Mouse (Mus musculus) ES-E14 (cell line): Measurements from ENCODE around the gene Cnpy3. TPM values are rescaled to one million over a fixed set of nuclear protein-coding genes. Genes with fewer than 3 reads are reported as not detected.
"Not testable (repeated sequence)": the region's sequence is repeated elsewhere in the genome, so short reads cannot be mapped to it uniquely, and the experiment has no call there.

Experiments used
- DNase-seq: peaks from one replicate; pipeline ENCODE4 v3.0.0-alpha.2; 2013; ENCODE audit warnings: low read depth, low spot score
- H3K27ac ChIP-seq: 2 replicates; pipeline ENCODE4 v1.5.1; 2012; ENCODE audit warnings: low read depth, mild to moderate bottlenecking, low read length, moderate library complexity, mixed read lengths; ENCODE audit not compliant: poor library complexity, insufficient read depth, severe bottlenecking
- H3K36me3 ChIP-seq: 2 replicates; pipeline ENCODE4 v1.6.1; 2012; ENCODE audit warnings: mild to moderate bottlenecking, low read length, moderate library complexity, mixed read lengths; ENCODE audit not compliant: control insufficient read depth, poor library complexity, insufficient read depth, severe bottlenecking
- H3K4me1 ChIP-seq, 2 experiments: fragments of 150-350 bp in 1 of 2; sonication (generic) in 1 of 2; 2 replicates each; pipeline ENCODE4 v1.6.1; 2012; ENCODE audit warnings: low read length in 2 of 2, mild to moderate bottlenecking in 1 of 2, mixed read lengths in 1 of 2; ENCODE audit not compliant: control insufficient read depth in 2 of 2, insufficient read depth in 2 of 2, poor library complexity in 1 of 2
- H3K4me3 ChIP-seq, 2 experiments: fragments of 150-350 bp in 1 of 2; sonication (generic) in 1 of 2; 2 replicates each; pipeline ENCODE4 v1.5.1; 2012; ENCODE audit warnings: low read length in 2 of 2, low read depth in 1 of 2, mild to moderate bottlenecking in 1 of 2, mixed read lengths in 1 of 2; ENCODE audit not compliant: insufficient read depth in 1 of 2, poor library complexity in 1 of 2, severe bottlenecking in 1 of 2
- H3K9ac ChIP-seq: 2 replicates; pipeline ENCODE4 v1.6.1; 2012; ENCODE audit warnings: low read depth, mild to moderate bottlenecking, low read length, mixed read lengths; ENCODE audit not compliant: poor library complexity, insufficient read depth, severe bottlenecking
- H3K9me3 ChIP-seq: fragments of 150-350 bp; sonication (generic); 2 replicates; pipeline ENCODE4 v1.6.1; 2012; ENCODE audit warnings: low read depth, mild to moderate bottlenecking, low read length; ENCODE audit not compliant: control insufficient read depth, insufficient read depth
- CHD2 ChIP-seq: IDR thresholded peaks from 2 replicates; pipeline ENCODE4 v1.6.1; 2014; ENCODE audit warnings: mild to moderate bottlenecking, low read depth, low read length, inconsistent platforms
- HCFC1 ChIP-seq: IDR thresholded peaks from 2 replicates; pipeline ENCODE4 v1.6.1; 2012; ENCODE audit warnings: low read length, inconsistent platforms, borderline replicate concordance; ENCODE audit not compliant: insufficient read depth
- MAFK ChIP-seq: IDR thresholded peaks from 2 replicates; pipeline ENCODE4 v1.6.1; 2014; ENCODE audit warnings: mild to moderate bottlenecking, low read depth, low read length, inconsistent platforms; ENCODE audit not compliant: insufficient read depth
- ZC3H11A ChIP-seq: IDR thresholded peaks from 2 replicates; pipeline ENCODE4 v1.6.1; 2012; ENCODE audit warnings: low read depth, mild to moderate bottlenecking, inconsistent platforms, low read length, borderline replicate concordance
- ZNF384 ChIP-seq: IDR thresholded peaks from 2 replicates; pipeline ENCODE4 v1.6.1; 2012; ENCODE audit warnings: low read depth, low read length, inconsistent platforms
- in situ Hi-C, 2 experiments: fragments of 600-800 bp; cut with MboI; formaldehyde crosslinking; loops; one replicate each; pipeline ENCODE4 v1.15.1; 2025; ENCODE audit warnings: low sequenced_read_pairs in 2 of 2, inconsistent platforms in 1 of 2; ENCODE audit not compliant: unreplicated experiment in 2 of 2
- total RNA-seq: library from RNA; depleted of rRNA; stranded (reverse); fragments of 300-350 nt; gene quantifications from 2 replicates; pipeline ENCODE4 v1.2.3, GENCODE M21; 2012

Cnpy3 gene
- total RNA-seq, 1 experiment: 69.7 TPM

DNA sequence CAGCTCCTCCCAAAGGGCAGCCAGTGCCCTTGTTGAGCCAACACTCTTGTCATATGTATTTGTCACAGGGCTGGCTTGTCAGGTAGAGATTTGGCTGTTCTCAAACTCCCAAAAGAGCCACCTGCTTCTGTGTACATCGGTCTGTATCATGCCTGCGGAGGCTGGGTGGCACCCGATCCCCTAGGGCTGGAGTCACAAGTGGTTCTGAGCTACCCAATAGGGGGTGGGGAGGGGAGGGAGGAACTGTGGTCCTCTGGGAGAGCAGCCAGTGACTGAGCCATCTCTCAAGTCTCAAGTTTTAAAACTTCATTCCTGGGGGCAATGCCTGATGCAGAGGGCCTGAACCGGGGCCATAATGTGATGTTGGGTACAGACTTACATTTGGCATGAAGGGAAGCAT, 44.7 kb upstream of the Cnpy3 start:
- H3K4me1 ChIP-seq: peaks cover 20 to 26% of the 10 kb centered on the region in 2 experiments; a peak in 3 of 4 replicates
- peak overlapping the region; percentile 72 for H3K27ac ChIP-seq
- H3K9ac ChIP-seq: peak overlapping the region; percentile 49; the same call in 1 of the 2 replicates
- H3K9me3 ChIP-seq: no peaks in the 10 kb centered on the region
- TF ChIP-seq ZC3H11A (no peak), ZNF384 (no peak), MAFK (no peak), CHD2 (no peak), HCFC1 (no peak)
- in situ Hi-C loops: no loop called here
- peaks cover 19% of the 10 kb centered on the region for H3K36me3 ChIP-seq
- no peak for DNase-seq
- H3K4me3 ChIP-seq: no peak overlapping the region

DNA sequence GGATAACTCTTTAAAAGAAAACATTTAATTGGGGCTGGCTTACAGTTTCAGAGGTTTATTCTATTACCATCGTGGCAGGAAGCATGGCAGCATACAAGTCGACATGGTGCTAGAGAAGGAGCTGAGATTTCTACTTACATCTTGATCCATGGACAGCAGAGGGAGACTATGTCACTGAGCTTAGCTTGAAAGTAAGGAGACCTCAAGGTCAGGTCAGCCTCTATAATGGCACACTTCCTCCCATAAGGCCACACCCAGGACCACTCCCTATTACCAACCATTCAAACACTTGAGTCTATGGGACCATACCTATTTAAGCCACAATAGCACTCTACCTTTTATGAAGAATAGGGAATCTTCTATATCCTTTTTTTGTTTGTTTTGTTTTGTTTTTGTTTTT, 40.9 kb upstream of the Cnpy3 start:
- Histone ChIP-seq H3K4me1 (peaks cover 17 to 38% of the 10 kb centered on the region in 2 experiments; a peak in 3 of 4 replicates), H3K36me3 (no peaks in the 10 kb centered on the region), H3K9me3 (no peaks in the 10 kb centered on the region), H3K4me3 (peak overlapping the region in 1 of 2 experiments; percentile 23; a peak in 1 of 4 replicates), H3K27ac (peak overlapping the region; percentile 65; the same call in 1 of the 2 replicates), H3K9ac (peak overlapping the region; percentile 64; the same call in 1 of the 2 replicates)
- DNase-seq: peak; percentile 69
- TF ChIP-seq HCFC1 (no peak), ZC3H11A (no peak), ZNF384 (no peak), MAFK (no peak), CHD2 (no peak)
- in situ Hi-C loops: no loop called here

DNA sequence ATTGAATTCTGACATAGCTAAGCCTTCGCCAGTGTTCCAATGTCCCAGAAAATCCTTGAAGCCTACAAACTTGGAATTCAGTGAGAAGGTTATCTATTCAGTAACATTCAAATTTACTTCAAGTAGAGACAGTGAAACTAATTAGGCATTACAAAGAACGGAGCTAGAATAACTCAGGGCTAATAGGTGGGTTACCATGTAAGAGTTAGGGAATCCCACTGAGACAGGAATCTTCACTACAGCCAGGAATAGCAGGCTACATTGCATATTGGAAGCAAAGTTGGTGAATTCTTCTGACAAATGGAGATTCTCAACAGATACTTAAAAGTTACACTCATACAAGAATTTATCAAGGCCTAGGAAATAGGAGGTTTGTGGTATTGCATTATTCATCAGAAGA, 36.0 kb upstream of the Cnpy3 start:
- H3K36me3 ChIP-seq, H3K9me3 ChIP-seq, H3K9ac ChIP-seq, in situ Hi-C loops, DNase-seq, H3K27ac ChIP-seq, H3K4me3 ChIP-seq: not testable (repeated sequence)
- H3K4me1 ChIP-seq: peaks cover 10 to 16% of the 10 kb centered on the region in 2 experiments; a peak in 3 of 4 replicates

DNA sequence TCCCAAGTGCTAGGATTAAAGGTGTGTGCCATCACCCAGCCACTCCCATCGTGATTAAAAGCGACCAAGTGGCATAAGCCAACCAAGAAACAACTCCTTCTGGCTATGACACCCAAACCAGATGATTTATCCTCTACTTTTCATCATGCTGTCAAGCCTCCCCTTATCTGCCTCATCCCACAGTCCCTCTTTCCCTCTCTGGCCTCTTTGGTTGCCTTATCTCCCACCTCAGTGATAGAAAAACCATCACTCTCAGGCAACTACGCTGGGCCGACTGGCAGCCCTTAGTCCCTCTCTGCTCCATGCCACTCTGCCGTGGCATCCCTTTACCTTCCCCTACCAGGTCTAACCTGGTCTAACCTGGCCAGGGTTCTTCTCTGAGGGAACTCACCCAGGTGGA, 34.9 kb upstream of the Cnpy3 start:
- Histone ChIP-seq H3K27ac (no peak overlapping the region), H3K9me3 (no peaks in the 10 kb centered on the region), H3K4me1 (peaks cover 5 to 14% of the 10 kb centered on the region in 2 experiments; a peak in 3 of 4 replicates), H3K9ac (no peak overlapping the region), H3K36me3 (no peaks in the 10 kb centered on the region), H3K4me3 (no peak overlapping the region)
- DNase-seq: no peak
- in situ Hi-C loops: no loop called here
- no peak for TF ChIP-seq HCFC1
- no peak for TF ChIP-seq MAFK
- TF ChIP-seq ZNF384: no peak
- no peak for TF ChIP-seq ZC3H11A
- no peak for TF ChIP-seq CHD2

DNA sequence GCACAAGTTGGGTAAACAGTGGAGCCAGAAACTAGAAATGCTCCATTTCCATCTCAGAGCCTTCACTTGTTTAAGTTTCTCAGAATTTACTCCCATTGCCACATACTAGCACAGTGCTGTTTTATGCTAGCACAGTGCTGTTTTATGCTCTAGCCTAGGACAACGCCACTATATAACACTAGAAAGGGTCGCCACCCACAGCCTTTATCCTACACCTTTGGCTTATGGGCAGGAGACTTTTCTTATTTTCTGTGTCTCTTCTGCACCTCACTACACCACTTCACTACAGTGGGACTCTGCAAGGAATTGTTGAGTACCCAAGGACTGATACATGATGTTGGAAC, 31.2 kb upstream of the Cnpy3 start:
- Histone ChIP-seq H3K4me1 (peaks cover 4 to 10% of the 10 kb centered on the region in 2 experiments), H3K27ac (no peak overlapping the region; the same call in 1 of the 2 replicates), H3K36me3 (peaks cover 27% of the 10 kb centered on the region), H3K9ac (peak overlapping the region; percentile 27; the same call in 1 of the 2 replicates), H3K4me3 (peak overlapping the region; percentile 18 to 82; a peak in 2 of 4 replicates), H3K9me3 (no peaks in the 10 kb centered on the region)
- TF ChIP-seq ZC3H11A: no peak
- TF ChIP-seq HCFC1: 0 out of 2 replicates have a peak, but pooled peaks have one; percentile 5
- TF ChIP-seq CHD2: no peak
- TF ChIP-seq ZNF384: 0 out of 2 replicates have a peak, but pooled peaks have one; percentile 0
- TF ChIP-seq MAFK: no peak
- no peak for DNase-seq
- in situ Hi-C loops: no loop called here
